Mouse (Mus musculus): ENCODE measurements around the gene Fpr-rs6.

Fpr-rs6 gene

DNA sequence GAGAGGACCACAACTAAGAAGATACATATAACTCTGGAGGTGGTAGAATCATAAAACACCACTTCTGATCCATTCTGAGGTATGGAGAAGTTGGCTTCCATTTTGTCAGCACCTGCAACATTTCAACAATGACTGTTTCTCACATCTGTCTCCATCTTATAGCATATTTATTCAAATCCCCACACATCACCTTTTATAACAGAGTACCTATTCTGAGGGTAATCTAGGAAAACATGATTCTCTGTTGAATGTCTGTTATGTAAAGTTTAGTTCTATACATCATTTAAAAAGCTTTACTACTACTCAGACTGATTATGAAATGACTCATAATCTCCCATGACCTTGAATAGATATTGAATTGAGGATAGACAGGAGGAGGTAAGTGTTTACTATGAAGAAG is at the start of gene Fpr-rs6:
Gene Fpr-rs6 (minus strand): TSS at position 101 of the 400 bp plus-strand sequence.
- DNase-seq = no peak
